Mouse (Mus musculus) liver, embryonic 16.5 days (tissue): Measurements from ENCODE around the gene Hivep2. TPM values are rescaled to one million over a fixed set of nuclear protein-coding genes. Genes with fewer than 3 reads are reported as not detected.
A peak's percentile ranks its signal among the peaks of the same experiment; 100 is the strongest.

Source experiments
- ATAC-seq: fragments of 200-750 bp; cut with Nextera tagmentation; 2 replicates; pipeline ENCODE4 v1.8.0; 2017; ENCODE audit warnings: low read depth, mild to moderate bottlenecking, moderate number of reproducible peaks, moderate library complexity
- H3K27ac ChIP-seq: fragments of 300-500 bp; sonication (generic); 2 replicates; pipeline ENCODE4 v1.5.1; 2014; ENCODE audit warnings: mild to moderate bottlenecking, low read length
- H3K27me3 ChIP-seq: fragments of 300-500 bp; sonication (generic); 2 replicates; pipeline ENCODE4 v1.6.1; 2014; ENCODE audit warnings: low read depth, low read length, mixed read lengths; ENCODE audit not compliant: control insufficient read depth, insufficient read depth
- H3K36me3 ChIP-seq: fragments of 300-500 bp; sonication (generic); 2 replicates; pipeline ENCODE4 v1.6.1; 2014; ENCODE audit warnings: mild to moderate bottlenecking; ENCODE audit not compliant: control insufficient read depth, insufficient read depth
- H3K4me1 ChIP-seq: fragments of 300-500 bp; sonication (generic); 2 replicates; pipeline ENCODE4 v1.6.1; 2014; ENCODE audit warnings: low read depth, low read length, mixed read lengths; ENCODE audit not compliant: control insufficient read depth
- H3K4me2 ChIP-seq: fragments of 300-500 bp; sonication (generic); 2 replicates; pipeline ENCODE4 v1.6.1; 2014; ENCODE audit warnings: low read depth, low read length, mixed read lengths
- H3K4me3 ChIP-seq: fragments of 300-500 bp; sonication (generic); 2 replicates; pipeline ENCODE4 v1.5.1; 2014; ENCODE audit warnings: low read depth, mild to moderate bottlenecking, low read length
- H3K9ac ChIP-seq: fragments of 300-500 bp; sonication (generic); 2 replicates; pipeline ENCODE4 v1.6.1; 2014; ENCODE audit warnings: low read depth, low read length
- H3K9me3 ChIP-seq: fragments of 300-500 bp; sonication (generic); replicated peaks from 2 replicates; pipeline ENCODE4 v1.6.1; 2016; ENCODE audit warnings: low read length; ENCODE audit not compliant: control insufficient read depth
- WGBS: fragments of 180-500 bp; shearing (Covaris S2); extraction: QIAGEN DNeasy Blood & Tissue Kit; methylation state at CpG from one replicate; pipeline ENCODE4 v1.1.7; 2014; ENCODE audit not compliant: insufficient replicate concordance; 5-methylcytosine and 5-hydroxymethylcytosine counted together
- polyA plus RNA-seq: library from polyadenylated mRNA; unstranded; fragments of >200 nt; fragmentation: Nextera tagmentation; extraction: Ambion mirVana; gene quantifications from 2 replicates; pipeline ENCODE4 v1.2.1, GENCODE M21; 2015

Hivep2 gene
- polyA plus RNA-seq, 1 experiment from 2014 or later: 0.55 TPM

DNA sequence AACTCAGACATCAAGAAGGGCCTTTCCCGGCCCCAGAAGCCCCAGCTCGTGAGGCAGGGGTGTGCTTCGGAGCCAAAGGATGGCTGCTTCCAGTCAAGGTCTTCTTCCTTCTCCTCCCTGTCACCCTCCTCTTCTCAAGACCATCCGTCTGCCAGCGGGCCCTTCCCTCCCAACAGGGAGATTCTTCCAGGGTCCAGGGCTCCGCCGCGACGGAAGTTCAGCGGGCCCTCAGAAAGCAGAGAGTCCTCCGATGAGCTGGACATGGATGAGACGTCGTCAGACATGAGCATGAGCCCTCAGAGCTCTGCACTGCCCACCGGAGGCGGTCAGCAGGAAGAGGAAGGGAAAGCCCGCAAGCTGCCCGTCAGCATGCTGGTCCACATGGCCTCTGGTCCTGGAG lies 166.2 kb downstream of the Hivep2 start:
- Histone ChIP-seq H3K9me3 (no peaks in the 10 kb centered on the region), H3K36me3 (no peaks in the 10 kb centered on the region), H3K27ac (no peak overlapping the region), H3K9ac (no peak overlapping the region), H3K27me3 (no peaks in the 10 kb centered on the region), H3K4me2 (no peak overlapping the region), H3K4me1 (no peaks in the 10 kb centered on the region), H3K4me3 (no peak overlapping the region)
- ATAC-seq: no peak
- WGBS: 78% methylated on average over 17 of the region's 17 CpGs

DNA sequence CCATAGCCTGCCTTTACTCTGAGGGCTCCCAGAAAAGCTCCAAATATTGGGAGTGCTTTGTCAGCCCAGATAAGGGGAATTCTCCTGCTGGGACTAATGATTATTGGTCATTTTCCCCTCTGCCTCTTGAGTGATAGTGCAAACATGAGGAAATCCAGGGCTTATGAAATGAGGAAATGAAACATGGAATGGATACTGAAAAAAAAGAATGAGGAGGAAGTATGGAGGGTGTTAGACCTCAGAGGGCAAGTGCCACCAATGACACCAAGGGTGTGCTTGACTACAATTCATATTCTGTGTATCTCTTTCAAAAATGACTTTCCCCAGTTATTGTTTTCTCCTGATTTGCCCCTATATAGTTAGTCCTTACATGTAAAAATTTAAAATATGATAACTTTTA lies 167.1 kb downstream of the Hivep2 start:
- ATAC-seq: no peak
- Histone ChIP-seq H3K4me1 (no peaks in the 10 kb centered on the region), H3K27ac (no peak overlapping the region), H3K4me3 (no peak overlapping the region), H3K36me3 (no peaks in the 10 kb centered on the region), H3K4me2 (no peak overlapping the region), H3K9ac (no peak overlapping the region), H3K27me3 (no peaks in the 10 kb centered on the region), H3K9me3 (no peaks in the 10 kb centered on the region)

DNA sequence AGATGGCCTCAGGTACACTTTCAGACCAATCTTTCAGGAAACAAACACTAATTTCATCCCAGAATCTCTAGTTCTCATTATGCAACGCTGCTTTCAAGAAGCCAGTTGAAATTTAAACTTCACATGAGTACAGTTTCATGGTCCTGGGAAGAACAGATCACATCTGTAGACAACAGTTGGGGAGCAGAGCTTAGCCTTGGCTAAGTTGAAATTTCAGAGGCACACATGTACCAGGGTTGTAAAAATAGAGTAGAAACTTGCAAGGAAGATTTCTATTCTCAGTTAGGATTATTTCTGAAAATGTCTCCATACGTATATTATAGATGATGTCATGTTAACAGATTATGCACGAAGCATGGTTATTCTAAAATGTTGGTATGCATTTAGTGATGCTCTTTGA lies 172.8 kb downstream of the Hivep2 start:
- ATAC-seq: no peak
- 51% methylated on average over 3 of the region's 3 CpGs for WGBS
- Histone ChIP-seq H3K4me1 (no peaks in the 10 kb centered on the region), H3K4me3 (no peak overlapping the region), H3K27ac (no peak overlapping the region), H3K27me3 (no peaks in the 10 kb centered on the region), H3K4me2 (no peak overlapping the region), H3K9me3 (no peaks in the 10 kb centered on the region), H3K9ac (no peak overlapping the region), H3K36me3 (no peaks in the 10 kb centered on the region)

DNA sequence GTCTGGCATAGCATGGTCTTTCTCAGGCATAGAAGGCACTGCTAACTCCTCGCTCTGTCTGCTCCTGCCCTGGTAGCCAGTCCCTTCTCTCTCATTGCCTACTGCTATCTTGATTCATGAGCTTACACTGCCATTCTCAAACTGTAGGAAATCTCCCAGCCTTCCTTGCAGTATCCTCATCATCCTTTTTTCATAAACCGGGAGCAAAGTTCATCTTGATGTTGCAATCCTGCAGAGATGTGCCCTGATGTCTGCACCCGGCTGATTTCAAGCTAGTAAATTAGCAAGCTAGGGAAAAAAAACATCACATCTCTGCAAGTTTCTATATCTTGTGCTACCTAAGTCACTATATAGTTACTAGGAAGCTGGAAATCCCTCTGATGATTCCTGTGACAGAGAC lies 179.0 kb downstream of the Hivep2 start:
- no peaks in the 10 kb centered on the region for H3K9me3 ChIP-seq
- H3K27me3 ChIP-seq: no peaks in the 10 kb centered on the region
- H3K4me1 ChIP-seq: no peaks in the 10 kb centered on the region
- no peak overlapping the region for H3K4me3 ChIP-seq
- H3K9ac ChIP-seq: no peak overlapping the region
- no peak for ATAC-seq
- no peak overlapping the region for H3K4me2 ChIP-seq
- no peaks in the 10 kb centered on the region for H3K36me3 ChIP-seq
- no peak overlapping the region for H3K27ac ChIP-seq
- WGBS: 52% methylated on average over 3 of the region's 3 CpGs

DNA sequence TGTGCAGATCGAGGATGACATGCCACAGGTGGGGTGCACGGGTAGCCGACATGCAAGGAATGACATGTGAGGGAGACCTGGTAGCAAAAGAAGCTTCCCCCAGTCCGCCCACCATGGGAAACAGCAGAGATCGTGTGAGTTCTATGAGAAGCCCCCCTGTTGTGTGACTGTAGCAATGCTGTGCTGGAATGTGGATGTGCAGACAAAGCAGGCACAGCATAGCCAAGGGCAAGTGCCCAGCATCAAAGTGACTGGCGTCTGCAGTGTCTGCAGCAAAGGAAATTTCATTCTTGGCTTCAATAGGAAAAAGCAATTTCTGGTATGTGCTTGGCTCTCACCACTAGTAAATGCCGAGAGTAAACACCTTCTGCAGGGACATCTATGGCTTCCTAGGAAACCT lies 199.0 kb downstream of the Hivep2 start:
- H3K27ac ChIP-seq: no peak overlapping the region
- 53% methylated on average over 7 of the region's 7 CpGs for WGBS

DNA sequence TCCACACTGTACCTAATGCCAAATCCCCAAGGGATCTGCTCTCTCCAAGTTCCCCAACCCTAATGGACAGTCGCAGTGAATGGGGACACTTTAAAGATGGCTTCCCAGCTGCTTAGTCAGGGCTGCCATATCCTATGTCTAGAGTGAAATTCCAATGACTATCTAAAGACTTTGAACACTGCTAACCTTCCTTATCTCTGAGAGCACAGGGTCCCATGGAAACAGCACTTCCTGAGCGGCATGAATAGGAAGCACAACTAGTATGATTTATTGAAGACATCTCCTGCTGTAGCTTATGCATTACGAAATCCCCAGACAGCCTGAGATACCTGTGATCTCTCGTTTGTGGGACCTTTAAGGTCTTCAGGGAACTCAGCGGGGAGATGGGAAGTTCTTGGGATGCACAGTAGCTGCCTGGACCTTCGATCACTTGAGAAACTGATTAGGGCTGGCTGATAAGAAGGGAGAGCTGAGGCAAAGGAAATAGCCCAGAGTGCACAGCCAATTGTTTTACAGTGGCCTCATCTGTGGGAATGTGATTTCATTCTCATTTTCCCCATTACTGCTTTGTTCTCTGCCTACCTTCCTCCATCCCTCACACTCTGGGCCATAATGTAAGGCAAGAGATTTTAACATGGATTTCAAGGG lies 202.4 kb downstream of the Hivep2 start:
- Histone ChIP-seq H3K9ac (no peak overlapping the region), H3K9me3 (no peaks in the 10 kb centered on the region), H3K4me2 (no peak overlapping the region), H3K27me3 (no peaks in the 10 kb centered on the region), H3K4me1 (no peaks in the 10 kb centered on the region), H3K4me3 (no peak overlapping the region), H3K36me3 (no peaks in the 10 kb centered on the region), H3K27ac (no peak overlapping the region)
- 15% methylated on average over 6 of the region's 6 CpGs for WGBS
- ATAC-seq: peak; percentile 11; the same call in 1 of the 2 replicates

More for the DNA sequence above, 199.0 kb downstream of the Hivep2 start:
- H3K36me3 ChIP-seq: no peaks in the 10 kb centered on the region
- H3K4me3 ChIP-seq: no peak overlapping the region
- no peaks in the 10 kb centered on the region for H3K4me1 ChIP-seq
- no peak overlapping the region for H3K9ac ChIP-seq
- ATAC-seq: no peak
- no peak overlapping the region for H3K4me2 ChIP-seq
- no peaks in the 10 kb centered on the region for H3K9me3 ChIP-seq
- no peaks in the 10 kb centered on the region for H3K27me3 ChIP-seq

DNA sequence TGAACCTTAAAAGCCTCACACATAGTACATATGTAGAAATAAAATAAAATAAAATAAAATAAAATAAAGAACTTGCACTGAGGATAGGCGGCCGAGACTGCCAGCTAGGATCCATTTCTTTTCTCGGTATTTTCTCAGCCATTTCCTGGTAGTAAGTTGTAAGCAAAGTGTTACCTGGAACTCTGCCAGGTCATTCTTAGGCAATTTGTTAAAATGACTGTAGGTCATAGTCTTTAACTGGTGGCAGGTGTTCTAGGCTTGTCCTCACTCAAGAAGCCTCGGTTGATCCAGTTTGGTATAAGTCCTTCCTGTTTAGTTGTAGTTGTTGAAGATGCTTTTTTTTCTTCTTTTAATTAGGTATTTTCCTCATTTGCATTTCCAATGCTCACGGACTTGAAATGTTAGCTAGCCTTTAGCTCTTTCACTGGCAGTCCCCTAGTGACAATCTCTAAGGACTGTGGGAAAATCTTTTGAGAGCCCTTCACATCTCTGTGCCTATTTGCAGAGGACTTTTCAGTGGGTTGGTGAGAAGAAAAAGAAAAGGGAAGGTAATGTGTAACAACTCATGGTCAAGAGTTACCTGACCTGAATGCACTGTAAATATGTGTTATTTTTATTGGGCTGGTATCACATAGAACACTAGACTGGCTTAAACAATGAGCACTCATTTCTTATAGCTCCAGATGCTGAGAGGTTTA lies 203.1 kb downstream of the Hivep2 start:
- no peaks in the 10 kb centered on the region for H3K27me3 ChIP-seq
- no peaks in the 10 kb centered on the region for H3K4me1 ChIP-seq
- no peak overlapping the region for H3K4me3 ChIP-seq
- H3K4me2 ChIP-seq: no peak overlapping the region
- no peak for ATAC-seq
- H3K9me3 ChIP-seq: no peaks in the 10 kb centered on the region
- no peaks in the 10 kb centered on the region for H3K36me3 ChIP-seq
- no peak overlapping the region for H3K9ac ChIP-seq
- no peak overlapping the region for H3K27ac ChIP-seq
- WGBS: 46% methylated on average over 5 of the region's 5 CpGs

DNA sequence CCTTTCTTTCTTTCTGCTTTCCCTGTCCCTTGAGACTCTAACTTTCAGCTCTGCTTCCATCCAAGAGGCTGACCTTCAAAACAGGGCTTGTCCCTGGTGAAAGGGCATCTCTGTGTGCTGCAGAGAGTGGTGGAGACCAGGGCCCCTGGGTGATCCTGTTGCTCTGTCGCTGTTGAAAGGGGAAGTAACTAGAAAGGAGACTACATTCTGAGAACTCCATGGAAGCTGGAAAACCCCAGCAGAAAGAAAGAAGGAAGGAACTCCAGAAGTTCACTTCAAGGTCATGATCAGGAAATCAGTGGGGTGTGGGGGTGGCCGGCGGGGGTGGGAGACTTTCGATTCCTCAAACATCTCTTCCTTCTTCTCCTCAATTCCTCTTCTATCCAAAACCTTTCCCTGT lies 208.2 kb downstream of the Hivep2 start:
- Histone ChIP-seq H3K27ac (no peak overlapping the region), H3K36me3 (no peaks in the 10 kb centered on the region), H3K9ac (no peak overlapping the region), H3K27me3 (no peaks in the 10 kb centered on the region), H3K4me3 (no peak overlapping the region), H3K9me3 (no peaks in the 10 kb centered on the region), H3K4me2 (no peak overlapping the region), H3K4me1 (no peaks in the 10 kb centered on the region)
- 13% methylated on average over 4 of the region's 4 CpGs for WGBS
- no peak for ATAC-seq

DNA sequence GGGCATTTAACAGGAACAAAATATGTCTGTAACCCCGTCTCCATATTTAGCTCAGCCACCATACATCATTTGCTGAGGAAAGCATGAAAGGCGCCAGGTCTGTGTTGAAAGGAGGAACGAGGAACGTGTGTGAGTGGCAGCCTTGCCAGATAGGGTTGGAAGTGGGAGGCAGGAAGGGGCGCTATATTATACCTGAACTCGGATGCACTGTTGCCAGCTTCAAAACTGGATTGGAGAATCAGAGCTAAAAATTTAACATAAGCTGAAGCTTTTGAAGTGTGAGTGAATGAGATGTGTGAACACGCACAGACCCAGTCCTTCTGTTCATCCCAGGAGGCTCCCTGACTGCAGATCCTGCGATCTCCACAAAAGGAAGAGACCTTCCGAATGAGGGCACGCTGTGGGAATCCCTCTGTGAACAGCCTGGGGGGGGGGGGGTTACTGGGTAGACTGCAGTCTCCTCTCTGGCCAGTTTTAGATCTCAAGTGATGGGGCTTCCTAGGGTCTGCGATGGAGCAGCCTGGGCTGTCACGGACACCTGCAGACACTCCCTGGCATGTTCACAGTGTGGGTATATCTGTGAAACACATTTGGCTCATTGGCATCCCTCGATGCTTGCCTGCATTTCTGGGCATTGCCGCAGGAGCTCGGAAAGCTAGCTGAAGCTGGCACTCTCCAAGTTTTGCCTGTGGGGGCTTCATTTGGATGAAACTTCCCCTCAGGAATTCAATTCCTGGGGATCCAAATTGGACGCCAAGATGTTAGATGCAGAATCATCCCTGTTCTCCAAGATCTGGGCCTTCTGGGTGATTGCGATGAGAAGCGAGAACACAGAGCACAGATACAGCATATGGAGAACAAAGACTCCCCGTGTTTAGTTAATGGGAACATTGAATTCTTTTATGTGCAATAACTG lies 213.8 kb downstream of the Hivep2 start:
- no peak overlapping the region for H3K9ac ChIP-seq
- H3K27ac ChIP-seq: no peak overlapping the region
- H3K36me3 ChIP-seq: no peaks in the 10 kb centered on the region
- no peak overlapping the region for H3K4me3 ChIP-seq
- WGBS: 62% methylated on average over 19 of the region's 19 CpGs
- no peaks in the 10 kb centered on the region for H3K27me3 ChIP-seq
- H3K4me1 ChIP-seq: no peaks in the 10 kb centered on the region
- ATAC-seq: no peak
- no peak overlapping the region for H3K4me2 ChIP-seq
- no peaks in the 10 kb centered on the region for H3K9me3 ChIP-seq
